Mouse (Mus musculus) G1E (cell line): ENCODE data around the gene Tnfrsf21. TPM values are rescaled to one million over a fixed set of nuclear protein-coding genes. Genes with fewer than 3 reads are reported as not detected.

Source experiments
- ATAC-seq: 2 replicates; pipeline ENCODE4 v1.8.0; 2016; ENCODE audit warnings: mild to moderate bottlenecking; ENCODE audit not compliant: insufficient number of reproducible peaks, poor library complexity, low FRiP score, severe bottlenecking; ENCODE audit errors: extremely low read depth
- DNase-seq: peaks from one replicate; pipeline ENCODE4 v3.0.0; 2012; ENCODE audit warnings: low spot score
- H3K27me3 ChIP-seq: 2 replicates; pipeline ENCODE4 v1.6.1; 2012; ENCODE audit warnings: mild to moderate bottlenecking, low read length, inconsistent platforms; ENCODE audit not compliant: insufficient read depth
- H3K36me3 ChIP-seq: replicated peaks from 2 replicates; pipeline ENCODE3; 2012; ENCODE audit warnings: mild to moderate bottlenecking, inconsistent platforms
- H3K4me1 ChIP-seq: 2 replicates; pipeline ENCODE4 v1.6.1; 2012; ENCODE audit warnings: low read depth, low read length, inconsistent platforms, mixed read lengths; ENCODE audit not compliant: insufficient read depth
- H3K4me3 ChIP-seq: 2 replicates; pipeline ENCODE4 v1.5.1; 2012; ENCODE audit warnings: low read depth, mild to moderate bottlenecking, inconsistent platforms, low read length, moderate library complexity, mixed read lengths
- H3K9me3 ChIP-seq: replicated peaks from 2 replicates; pipeline ENCODE4 v1.6.1; 2012; ENCODE audit warnings: inconsistent platforms
- CTCF ChIP-seq: IDR thresholded peaks from 2 replicates; pipeline ENCODE4 v1.5.1; 2012; ENCODE audit warnings: low read depth, low read length, inconsistent platforms, mixed read lengths
- GATA1 ChIP-seq: IDR thresholded peaks from 2 replicates; pipeline ENCODE4 v1.6.1; 2012; ENCODE audit warnings: borderline replicate concordance, low read length, inconsistent platforms, mixed read lengths
- GATA2 ChIP-seq: IDR thresholded peaks from 2 replicates; pipeline ENCODE4 v1.6.1; 2012; ENCODE audit warnings: low read depth, low read length, inconsistent platforms, borderline replicate concordance
- POLR2AphosphoS5 ChIP-seq: IDR thresholded peaks from 2 replicates; pipeline ENCODE4 v1.6.1; 2012; ENCODE audit warnings: low read depth, low read length, inconsistent platforms; ENCODE audit not compliant: insufficient replicate concordance
- TAL1 ChIP-seq: conservative IDR thresholded peaks from 2 replicates; pipeline ENCODE4 v1.6.1; 2012; ENCODE audit warnings: low read depth, low read length, inconsistent platforms, mixed read lengths
- polyA plus RNA-seq: library from polyadenylated mRNA; stranded (reverse); fragments of >175 nt; gene quantifications from 2 replicates; pipeline ENCODE4 v1.2.3, GENCODE M21; 2012
- total RNA-seq, 2 experiments: library from RNA; stranded (forward) in 1 of 2; stranded (reverse) in 1 of 2; fragments of 200-1000 nt in 1 of 2; fragments of >200 nt in 1 of 2; fragmentation: Nextera tagmentation in 1 of 2; gene quantifications; 2 replicates each; pipeline ENCODE4 v1.2.3; 2014 to 2017

Tnfrsf21 gene
- total and polyA plus RNA-seq, 3 experiments: not detected

GRCm38 (mm10) chr17:43052791-43053190, 36.4 kb downstream of the Tnfrsf21 start:
- no peak for TF ChIP-seq TAL1
- H3K9me3 ChIP-seq: peaks cover 64% of the 10 kb centered on the region
- no peak overlapping the region for H3K4me3 ChIP-seq
- no peaks in the 10 kb centered on the region for H3K36me3 ChIP-seq
- ATAC-seq (no peak), DNase-seq (no peak)
- no peaks in the 10 kb centered on the region for H3K27me3 ChIP-seq
- H3K4me1 ChIP-seq: no peaks in the 10 kb centered on the region

- no peak for ATAC-seq
- DNase-seq: no peak
- Histone ChIP-seq H3K27me3 (no peaks in the 10 kb centered on the region), H3K9me3 (peaks cover 58% of the 10 kb centered on the region), H3K4me1 (no peaks in the 10 kb centered on the region), H3K36me3 (no peaks in the 10 kb centered on the region), H3K4me3 (no peak overlapping the region)
- TF ChIP-seq CTCF: no peak
- no peak for TF ChIP-seq POLR2AphosphoS5
- TF ChIP-seq GATA2: no peak
- no peak for TF ChIP-seq TAL1
- TF ChIP-seq GATA1: no peak
These were observed 37.6 kb downstream of the Tnfrsf21 start for GRCm38 (mm10) chr17:43053943-43054342.

GRCm38 (mm10) chr17:43058277-43059025, 42.1 kb downstream of the Tnfrsf21 start:
- H3K4me1 ChIP-seq: no peaks in the 10 kb centered on the region
- H3K4me3 ChIP-seq: no peak overlapping the region
- DNase-seq: no peak
- H3K27me3 ChIP-seq: no peaks in the 10 kb centered on the region
- TF ChIP-seq CTCF: no peak
- no peak for TF ChIP-seq TAL1
- TF ChIP-seq GATA1: no peak
- no peak for TF ChIP-seq POLR2AphosphoS5
- TF ChIP-seq GATA2: no peak
- H3K36me3 ChIP-seq: no peaks in the 10 kb centered on the region
- no peak for ATAC-seq
- H3K9me3 ChIP-seq: peaks cover 46% of the 10 kb centered on the region

- no peak overlapping the region for H3K4me3 ChIP-seq
- DNase-seq (no peak), ATAC-seq (no peak)
- no peaks in the 10 kb centered on the region for H3K27me3 ChIP-seq
- H3K4me1 ChIP-seq: no peaks in the 10 kb centered on the region
- no peak for TF ChIP-seq GATA1
- no peak for TF ChIP-seq TAL1
- TF ChIP-seq CTCF: no peak
- no peak for TF ChIP-seq GATA2
- TF ChIP-seq POLR2AphosphoS5: no peak
- no peaks in the 10 kb centered on the region for H3K36me3 ChIP-seq
- peaks cover 25% of the 10 kb centered on the region for H3K9me3 ChIP-seq
These were observed 48.4 kb downstream of the Tnfrsf21 start for GRCm38 (mm10) chr17:43064705-43065104.

- no peaks in the 10 kb centered on the region for H3K36me3 ChIP-seq
These were observed 52.6 kb downstream of the Tnfrsf21 start for GRCm38 (mm10) chr17:43068846-43069553.

GRCm38 (mm10) chr17:43070946-43071345, 54.6 kb downstream of the Tnfrsf21 start:
- DNase-seq (no peak), ATAC-seq (no peak)
- Histone ChIP-seq H3K4me3 (no peak overlapping the region), H3K4me1 (no peaks in the 10 kb centered on the region), H3K9me3 (peaks cover 29% of the 10 kb centered on the region), H3K27me3 (no peaks in the 10 kb centered on the region), H3K36me3 (no peaks in the 10 kb centered on the region)
- TF ChIP-seq TAL1 (no peak), CTCF (no peak), GATA1 (no peak), GATA2 (no peak), POLR2AphosphoS5 (no peak)

More at GRCm38 (mm10) chr17:43068846-43069553, 52.6 kb downstream of the Tnfrsf21 start:
- no peak for TF ChIP-seq POLR2AphosphoS5
- no peak for TF ChIP-seq CTCF
- no peak for TF ChIP-seq GATA1
- TF ChIP-seq TAL1: no peak
- no peak for TF ChIP-seq GATA2
- no peaks in the 10 kb centered on the region for H3K27me3 ChIP-seq
- no peaks in the 10 kb centered on the region for H3K4me1 ChIP-seq
- ATAC-seq: no peak
- peaks cover 33% of the 10 kb centered on the region for H3K9me3 ChIP-seq
- no peak for DNase-seq
- H3K4me3 ChIP-seq: no peak overlapping the region
